Mouse (Mus musculus) urinary bladder, postnatal 10 days (tissue): ENCODE data around the gene Stxbp5.
"Not testable (repeated sequence)": the region's sequence is repeated elsewhere in the genome, so short reads cannot be mapped to it uniquely, and the experiment has no call there.

Source experiments
- DNase-seq: peaks from one replicate; pipeline ENCODE4 v3.0.0; 2022; ENCODE audit warnings: low spot score

Stxbp5 gene

GRCm38 (mm10) chr10:9901071-9901696, at the start of gene Stxbp5:
Stxbp5 (minus strand) TSS chr10:9901079.
- DNase-seq, result no peak

- no peak for DNase-seq
Observed at GRCm38 (mm10) chr10:9912395-9912794, 11.5 kb upstream of the Stxbp5 start.

GRCm38 (mm10) chr10:9907919-9908502, 7.1 kb upstream of the Stxbp5 start:
- DNase-seq, result no peak

- DNase-seq, result no peak
Observed at GRCm38 (mm10) chr10:9907519-9907918, 6.6 kb upstream of the Stxbp5 start.

DNA sequence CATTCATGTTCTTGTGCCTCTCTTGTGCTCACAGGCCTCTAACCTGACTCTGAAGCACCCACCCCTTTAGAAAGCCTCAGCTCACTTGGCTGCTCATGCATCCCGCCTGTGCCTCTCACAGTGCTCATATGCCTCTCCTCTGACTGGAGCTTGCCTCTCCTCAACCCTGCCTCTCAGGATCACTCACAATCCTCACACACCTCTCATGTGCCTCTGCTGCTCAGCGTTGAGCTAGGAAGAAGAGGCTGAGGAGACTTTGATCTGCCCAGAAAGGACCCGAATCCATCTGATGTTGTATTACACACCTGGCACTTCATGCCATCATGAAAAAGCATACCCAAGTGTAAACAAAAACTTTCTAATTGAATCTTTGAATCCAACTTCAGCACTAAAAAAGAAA, 5.3 kb upstream of the Stxbp5 start:
- no peak for DNase-seq

GRCm38 (mm10) chr10:9901697-9902239, 889 bp upstream of the Stxbp5 start:
- peak; percentile 12 for DNase-seq

DNA sequence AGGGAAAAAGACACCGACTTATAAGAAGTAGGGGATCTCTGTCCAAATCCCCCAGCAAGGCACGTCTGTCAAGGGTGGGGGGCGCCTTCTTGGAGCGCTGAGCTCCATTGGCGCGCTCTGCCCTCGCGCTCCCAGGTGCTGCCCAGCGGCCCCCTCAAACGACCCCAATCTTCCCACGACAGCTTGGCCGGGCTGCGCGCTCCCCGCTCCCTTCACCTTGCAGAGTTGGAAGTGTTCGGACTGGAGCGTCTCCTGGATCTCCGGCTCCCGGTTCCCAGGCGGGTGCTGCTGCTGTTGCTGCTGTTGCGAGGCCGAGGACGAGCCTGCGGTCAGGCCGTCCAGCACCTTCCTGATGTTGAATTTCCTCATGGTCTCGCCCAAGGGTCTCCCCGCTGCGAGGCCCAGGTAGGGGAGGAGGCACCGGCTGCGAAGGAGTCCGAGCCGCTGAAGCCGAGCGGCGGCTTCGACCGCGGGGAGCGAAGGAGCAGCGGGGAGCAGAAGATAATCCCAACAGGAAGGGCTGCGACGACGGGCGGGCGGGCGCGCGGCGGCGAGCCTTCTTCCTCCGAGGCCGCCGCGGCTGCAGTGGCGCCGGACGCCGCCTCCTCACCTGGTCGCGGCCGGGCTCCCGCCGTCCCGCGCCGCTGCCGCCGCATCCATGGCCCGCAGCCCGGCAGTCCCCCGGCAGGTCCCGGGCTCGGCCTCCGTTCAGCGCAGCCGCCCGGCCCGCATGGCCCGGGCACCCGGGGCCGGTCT, 386 bp downstream of the Stxbp5 start:
- no peak for DNase-seq

DNA sequence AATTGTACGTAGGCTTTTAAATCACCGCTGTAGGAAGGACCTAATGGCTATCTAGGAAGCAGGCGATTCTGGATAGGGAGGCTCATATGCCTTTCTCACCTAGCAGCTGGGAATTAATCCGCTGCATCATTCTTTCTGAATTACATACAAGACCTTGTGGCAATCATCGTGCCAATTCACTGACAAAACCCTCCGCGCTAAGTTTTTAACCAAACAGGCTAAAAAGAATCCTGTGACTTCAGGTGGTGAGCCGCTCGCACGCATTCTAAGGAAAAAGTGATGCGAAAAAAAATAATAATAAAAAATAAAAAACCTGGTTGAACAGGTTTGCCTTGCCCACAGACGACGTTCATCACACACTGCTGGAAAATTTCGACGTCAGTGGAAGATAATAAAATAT, 1.1 kb downstream of the Stxbp5 start:
- no peak for DNase-seq

DNA sequence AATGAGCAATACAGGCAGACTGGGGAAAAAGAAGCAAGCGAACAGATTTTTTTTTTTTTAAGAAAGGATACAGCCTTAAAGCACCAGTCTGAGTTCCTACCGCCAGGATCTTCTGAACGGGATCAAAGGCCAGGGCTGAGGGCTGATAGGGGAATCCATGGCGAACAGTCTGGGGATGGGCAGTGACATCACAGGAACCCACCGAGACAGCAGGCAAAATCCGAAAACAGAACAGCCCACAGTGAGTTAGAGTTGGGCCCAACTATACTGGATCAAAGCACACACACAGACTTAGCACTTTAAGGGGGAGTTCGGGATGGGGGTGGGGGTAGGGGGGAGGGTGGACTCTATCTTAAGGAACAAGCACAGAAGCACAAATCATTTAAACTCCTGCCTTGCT, 1.8 kb downstream of the Stxbp5 start:
- no peak for DNase-seq

DNA sequence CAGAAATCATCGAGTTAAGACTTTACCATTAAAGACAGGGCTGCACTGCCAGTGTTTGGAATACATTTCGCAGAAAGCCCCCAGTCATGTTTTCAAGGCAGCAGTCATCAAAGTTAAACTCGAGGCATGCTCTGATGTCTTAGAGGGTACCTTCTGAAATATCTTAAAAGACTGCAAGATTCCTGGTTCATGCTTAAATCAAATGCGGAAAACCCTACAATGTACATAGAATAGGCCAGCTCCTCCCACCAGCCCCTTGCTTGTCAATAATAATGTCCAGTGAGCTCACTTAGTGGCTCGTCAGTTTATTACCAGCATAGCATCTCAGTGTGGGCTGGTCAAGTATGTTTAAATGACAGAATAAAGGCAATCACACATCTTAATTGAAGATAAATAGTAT, 3.0 kb downstream of the Stxbp5 start:
- DNase-seq, result no peak

DNA sequence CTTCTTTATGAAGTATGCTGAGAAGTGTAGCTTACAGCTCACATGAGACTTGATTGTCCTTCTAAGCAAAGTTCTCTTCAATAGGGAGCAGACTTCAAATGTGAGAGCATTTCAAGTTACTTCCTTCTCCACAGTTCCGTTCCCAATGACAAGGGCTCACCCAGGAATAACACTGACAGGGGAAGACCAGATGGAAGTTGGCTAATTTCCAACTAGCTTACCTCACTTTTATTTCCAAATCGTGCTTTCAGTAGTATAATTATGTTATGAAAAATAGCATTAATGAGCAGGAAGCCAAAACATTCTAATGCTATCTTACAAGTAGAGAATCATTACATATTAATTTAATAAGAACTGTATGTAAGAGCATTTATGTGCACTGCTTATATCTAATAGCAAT, 7.3 kb downstream of the Stxbp5 start:
- DNase-seq, result no peak

DNA sequence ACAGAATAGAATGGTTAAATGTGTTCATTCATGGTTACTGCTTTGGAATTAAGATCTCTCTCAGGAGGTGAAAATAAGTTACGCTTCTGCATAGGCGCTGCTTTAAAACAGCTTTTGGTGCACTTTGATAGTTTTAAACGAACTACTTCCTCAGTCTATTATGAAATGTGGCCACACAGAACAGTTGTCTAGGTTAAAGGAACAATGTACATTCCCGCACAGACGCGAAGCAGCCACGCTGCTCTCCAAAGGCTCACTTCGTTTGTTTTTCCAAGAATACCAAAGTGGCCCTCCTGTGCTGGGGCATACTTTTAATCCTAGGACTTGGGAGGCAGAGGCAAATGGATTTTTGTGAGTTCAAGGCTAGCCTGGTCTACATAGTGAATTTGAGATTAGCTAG, 11.2 kb downstream of the Stxbp5 start:
- DNase-seq, result no peak

DNA sequence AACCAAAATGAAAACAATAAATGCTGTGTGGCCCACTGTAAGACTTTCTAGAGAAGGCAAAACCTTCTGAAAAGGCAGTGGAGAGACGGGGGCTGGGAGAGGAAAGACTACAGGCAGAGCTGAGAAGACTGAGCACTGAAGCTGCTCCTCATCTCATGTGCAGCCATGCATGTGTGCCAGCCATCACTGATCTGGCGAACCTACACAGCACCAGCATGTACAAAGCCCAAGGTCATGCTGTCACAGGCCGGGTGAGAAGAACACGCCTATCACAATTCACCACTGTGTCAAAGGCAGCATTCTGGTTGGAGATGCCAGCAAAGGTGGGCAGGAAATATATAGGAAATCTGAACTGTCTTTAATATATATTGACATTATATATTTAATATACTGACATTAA, 12.2 kb downstream of the Stxbp5 start:
- DNase-seq, result no peak

GRCm38 (mm10) chr10:9881781-9882320, 19.0 kb downstream of the Stxbp5 start:
- not testable (repeated sequence) for DNase-seq

DNA sequence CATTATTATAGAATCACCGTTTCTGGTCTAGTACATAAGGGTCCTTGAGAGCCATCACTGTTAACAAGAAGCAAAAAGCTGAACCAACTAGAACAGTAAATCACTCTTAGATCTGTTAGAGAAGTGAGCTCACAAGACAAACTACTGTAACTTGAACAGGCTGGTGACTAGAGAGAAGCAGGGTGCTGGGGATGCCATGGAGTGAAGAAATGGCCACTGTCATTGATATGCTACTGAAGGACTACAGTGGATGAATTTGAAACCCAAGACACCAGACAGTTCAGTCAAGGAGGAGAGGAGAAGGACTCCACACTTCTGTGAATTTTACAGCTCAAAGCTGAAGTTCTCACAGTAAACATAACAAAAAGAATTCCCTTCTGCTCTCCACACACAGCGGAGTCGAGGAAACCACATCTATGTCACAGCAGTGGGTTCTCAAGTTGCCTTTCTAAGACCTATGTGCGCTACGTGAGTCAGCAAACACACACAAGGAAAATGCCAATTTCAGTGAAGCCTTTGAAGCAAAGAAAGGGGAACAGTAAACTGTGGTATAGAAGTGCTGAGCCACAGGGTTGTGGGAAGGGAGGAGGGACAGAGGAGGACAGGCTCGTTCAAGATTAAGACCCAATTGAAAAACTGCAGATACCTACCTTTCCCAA, 20.7 kb downstream of the Stxbp5 start:
- DNase-seq, result no peak

DNA sequence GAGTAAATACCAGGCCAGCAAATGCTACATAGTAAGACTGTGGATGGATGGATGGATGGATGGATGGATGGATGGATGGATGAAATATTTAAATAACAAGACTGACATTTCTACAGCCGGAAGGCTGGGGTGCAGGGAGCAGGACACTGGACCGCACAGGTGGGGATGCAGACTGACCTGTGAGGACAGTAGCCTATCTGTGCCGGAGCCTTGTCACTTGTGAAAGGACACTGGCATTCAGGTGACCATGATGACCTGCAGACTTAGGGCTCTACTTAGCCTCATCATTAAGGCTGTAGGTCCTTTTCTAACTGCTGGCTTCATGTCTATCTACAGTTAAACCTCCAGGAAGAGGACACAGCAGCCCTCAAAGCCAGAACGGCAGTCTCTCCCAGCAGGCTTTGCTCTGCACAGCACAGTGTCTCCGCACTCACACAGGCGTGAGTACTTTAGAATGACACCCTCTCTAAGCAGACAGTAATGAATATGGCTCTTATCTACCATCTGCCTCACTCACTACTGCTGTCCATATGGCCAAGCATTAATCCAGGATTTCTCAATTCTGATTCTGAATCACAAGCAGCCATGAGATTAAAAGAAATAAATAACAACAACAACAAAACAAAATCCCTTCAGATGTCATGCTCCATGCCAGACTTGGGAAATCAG, 21.9 kb downstream of the Stxbp5 start:
- DNase-seq, result no peak

GRCm38 (mm10) chr10:9875905-9876304, 25.0 kb downstream of the Stxbp5 start:
- DNase-seq, result no peak

DNA sequence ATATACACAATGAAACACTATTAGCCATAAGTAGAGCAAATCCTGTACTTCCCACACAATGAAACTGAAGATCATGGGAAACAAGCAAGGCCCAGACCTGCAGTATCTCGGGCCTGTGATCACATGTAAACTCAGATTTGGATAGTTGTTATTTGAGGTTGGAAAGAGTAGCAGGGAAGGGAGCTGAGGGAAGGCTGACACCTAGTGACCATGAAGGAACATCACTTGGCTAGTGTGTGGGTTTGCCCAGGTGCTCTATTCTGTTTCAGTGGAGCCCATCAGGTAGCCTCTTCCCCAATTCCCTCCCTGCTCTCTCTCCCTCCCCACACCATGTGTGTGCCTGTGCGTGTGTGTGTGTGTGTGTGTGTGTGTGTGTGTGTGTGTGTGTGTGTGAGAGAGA, 28.7 kb downstream of the Stxbp5 start:
- no peak for DNase-seq

DNA sequence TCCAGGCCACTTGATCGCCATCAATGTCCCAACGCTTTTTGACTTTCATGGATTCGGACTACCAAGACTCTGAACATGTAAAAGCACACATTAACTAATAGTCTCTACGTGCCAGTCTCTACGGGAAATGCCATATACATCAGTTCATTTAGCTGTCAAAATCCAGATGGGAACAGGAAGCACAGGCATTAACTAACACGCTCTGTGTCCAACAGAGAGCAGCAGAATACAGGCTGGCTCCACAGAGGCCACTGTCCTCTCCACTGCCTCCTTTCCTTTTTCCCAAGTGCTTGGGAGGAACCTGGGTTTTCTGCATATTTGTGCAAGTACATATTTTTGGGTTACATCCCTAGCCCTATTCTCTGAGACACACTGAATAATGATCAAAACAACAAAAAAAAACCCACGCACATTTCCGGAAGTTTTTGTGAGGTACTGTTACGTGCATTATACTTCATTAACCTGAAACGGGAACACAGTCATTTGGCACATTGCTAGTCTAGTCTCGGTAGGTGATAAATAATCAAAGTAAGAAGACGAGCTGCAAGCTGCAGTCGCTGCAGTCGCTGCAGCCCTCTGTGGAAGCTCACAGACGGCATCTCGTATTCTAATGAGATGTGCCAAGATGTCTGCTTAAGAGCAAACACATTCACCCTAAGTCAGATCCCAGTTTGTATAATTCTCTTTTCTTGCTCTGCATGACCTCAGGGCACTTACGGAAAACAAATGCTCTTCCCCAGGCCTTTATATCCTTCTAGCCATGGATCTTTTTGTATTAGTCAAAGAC, 33.9 kb downstream of the Stxbp5 start:
- DNase-seq, result no peak

- no peak for DNase-seq
Observed at GRCm38 (mm10) chr10:9860022-9860421, 40.9 kb downstream of the Stxbp5 start.

DNA sequence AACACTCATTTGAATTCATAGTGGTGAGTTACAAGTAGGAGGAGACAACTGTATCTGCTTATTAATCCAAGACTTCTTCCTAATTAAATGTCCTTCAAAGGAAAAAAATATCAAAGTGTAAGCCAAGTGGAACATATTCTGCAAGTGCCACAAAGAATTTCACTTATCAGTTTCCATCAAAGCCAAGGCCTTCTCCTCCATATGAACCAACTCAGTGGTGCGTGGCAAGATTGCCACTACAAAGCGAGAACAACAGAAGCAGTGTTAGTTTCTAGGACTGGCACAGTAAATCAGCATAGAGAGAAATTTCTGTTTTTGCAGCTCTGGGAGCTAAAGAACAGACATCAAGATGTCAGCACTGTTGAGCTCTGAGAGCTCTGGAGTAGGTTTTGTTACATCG, 41.4 kb downstream of the Stxbp5 start:
- no peak for DNase-seq
